ENCODE assay signal across 8 mouse cellular contexts in the genomic region with DNA sequence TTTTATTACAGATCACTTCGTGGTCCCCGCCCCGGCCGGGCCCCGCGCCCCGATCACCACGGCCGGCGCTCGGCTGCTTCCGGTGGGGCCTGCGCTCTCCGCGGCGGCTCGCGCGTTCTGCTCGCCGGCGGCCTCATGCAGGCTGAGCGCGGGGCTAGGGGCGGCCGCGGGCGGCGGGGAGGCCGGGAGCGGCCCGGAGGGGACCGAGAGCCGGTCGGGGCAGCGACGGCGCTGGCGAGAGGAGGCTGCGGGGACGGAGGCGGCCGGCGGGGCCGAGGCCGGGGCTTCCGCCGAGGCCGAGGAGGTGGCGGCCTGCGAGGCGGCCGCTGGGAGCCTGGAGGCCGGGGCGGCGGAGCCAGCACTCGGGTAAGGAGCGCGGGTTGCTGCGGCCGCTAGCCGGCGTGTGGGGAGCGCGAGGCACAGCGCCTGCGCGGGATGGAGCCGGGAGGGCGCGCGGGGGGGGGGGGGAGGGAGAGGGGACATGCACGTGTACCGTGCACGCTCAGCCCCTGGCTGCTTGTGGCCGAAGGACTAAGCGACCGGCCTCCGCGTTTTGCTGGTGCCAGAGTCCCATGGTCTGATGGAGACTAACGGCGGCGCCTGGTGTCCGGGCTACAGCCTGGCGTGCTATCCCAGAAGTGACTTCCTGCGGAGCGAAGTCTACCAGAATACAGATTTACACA. TPM values are rescaled to one million over a fixed set of nuclear protein-coding genes. Genes with fewer than 3 reads are reported as not detected.
DNase-seq lines count a peak whose midpoint lies in the region; ATAC-seq lines count a peak whose summit lies in the region.

A gene (plus strand): TSS at position 109 of the 683 bp plus-strand sequence.

- intact Hi-C loops in left cerebral cortex, postnatal 25 days (cut with DNase I): no loop called here

- DNase-seq in adipocyte (ENCODE audit: low spot score): peak; percentile 82
- peak; percentile 70 to 82 for DNase-seq in gastrocnemius, adult 8-10 months (ENCODE audit: low spot score in 2 of 2)
- DNase-seq in induced T-regulatory cell, adult 2 months (ENCODE audit: low read depth): peak; percentile 81
- DNase-seq in left cerebral cortex, postnatal 25 days (ENCODE audit: low spot score in 2 of 2): peak; percentile 84
- peak; percentile 86 for DNase-seq in mesoderm, embryonic 11.5 days (ENCODE audit: low read depth, low spot score)
- DNase-seq in right cerebral cortex, postnatal 25 days: peak; percentile 87
- peak; percentile 71 to 80 for DNase-seq in urinary bladder, postnatal 36 days (ENCODE audit: low spot score in 2 of 2)

- ATAC-seq in common myeloid progenitor, adult 5-6 weeks (replicated peaks; ENCODE audit: low read depth, poor library complexity, severe bottlenecking): peak; percentile 69

RNA-seq across cellular contexts. Expression of the gene that starts here (rescaled TPM):
- 31.7 and 35.2 TPM in 2 replicates for total RNA-seq in common myeloid progenitor, adult 5-6 weeks (2017)
- total RNA-seq in gastrocnemius, adult 8-10 months (2022): 10 to 100 TPM; 13.4 to 18.4 (median 15.0) TPM
- total RNA-seq in left cerebral cortex, postnatal 25 days (2021): 10 to 100 TPM in 1 of 2 experiments, 1 to 10 TPM in 1; 9.6 to 11.4 TPM

Comparison
In these comparisons a context has a peak if more than half of its experiments do, and no peak if none do; other contexts are left out.
1. Peak in every context shown above with its lines: DNase-seq and ATAC-seq.